9 mouse cellular contexts compared by ENCODE assay signal in the genomic region with DNA sequence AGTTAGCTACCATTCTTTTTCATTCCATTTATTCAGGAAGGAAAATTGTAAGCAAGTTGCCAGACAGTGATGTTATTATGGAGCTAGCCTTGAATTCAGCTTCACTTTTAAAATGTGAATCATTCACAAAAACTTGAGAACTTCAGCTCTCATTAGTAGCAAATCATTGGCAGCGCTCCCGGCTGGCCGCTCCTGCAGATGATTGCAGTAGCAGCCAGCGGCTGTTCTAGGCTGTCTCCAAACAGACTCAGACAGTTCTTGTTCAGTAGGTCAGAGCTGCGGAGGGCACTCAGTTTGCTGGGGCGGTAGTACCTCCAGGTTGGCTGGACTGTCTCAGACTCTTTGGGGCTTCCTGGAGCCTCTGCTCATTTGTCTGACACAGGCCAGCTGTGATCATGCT. TPM values are rescaled to one million over a fixed set of nuclear protein-coding genes. Genes with fewer than 3 reads are reported as not detected.
DNase-seq lines count a peak whose midpoint lies in the region; ATAC-seq and TF ChIP-seq lines count a peak whose summit lies in the region.
"Had no signal": no experiment of that assay in that cellular context is flagged by ENCODE, and none has a peak within 500 bp of the region (broad histone marks: within the 10 kb centered on the region; RNA-seq: fewer than 3 reads in every experiment).

No protein-coding gene starts in this region.

- 56% methylated on average over 6 of the region's 6 CpGs for WGBS in heart, embryonic 15.5 days
- WGBS in forebrain, embryonic 10.5 days, result 88% methylated on average over 6 of the region's 6 CpGs
- WGBS in intestine, postnatal 0 days, result 53% methylated on average over 6 of the region's 6 CpGs

- H3K27ac ChIP-seq in heart, embryonic 15.5 days, result 0 out of 2 replicates have a peak overlapping the region, but pooled peaks have one; percentile 35
- no peak overlapping the region for H3K27ac ChIP-seq in forebrain, embryonic 10.5 days
- H3K27ac ChIP-seq in intestine, postnatal 0 days (ENCODE audit: low read depth, low read length), result no peak overlapping the region
- H3K27ac ChIP-seq: neural tube, embryonic 13.5 days had no signal

- no peak for TF ChIP-seq CTCF in E14TG2a.4 (conservative IDR thresholded peaks at IDR 0.05; ENCODE audit: low read length)
- no peak for TF ChIP-seq CTCF in intestine, postnatal 0 days (IDR thresholded peaks at IDR 0.05; ENCODE audit: low read depth)

- peaks cover 86% of the 10 kb centered on the region for H3K4me1 ChIP-seq in E14TG2a.4 (replicated peaks; ENCODE audit: low read depth, low read length)
- peaks cover 49% of the 10 kb centered on the region for H3K4me1 ChIP-seq in heart, embryonic 15.5 days (replicated peaks)
- H3K4me1 ChIP-seq in forebrain, embryonic 10.5 days, result peaks cover 27% of the 10 kb centered on the region
- H3K4me1 ChIP-seq in intestine, postnatal 0 days (replicated peaks; ENCODE audit: control insufficient read depth, insufficient read depth, low read length), result 0 out of 2 replicates have a peak, but pooled peaks cover 3% of the 10 kb centered on the region

- H3K27me3 ChIP-seq in E14TG2a.4 (ENCODE audit: insufficient read depth, low read length), result no peaks in the 10 kb centered on the region
- no peaks in the 10 kb centered on the region for H3K27me3 ChIP-seq in heart, embryonic 15.5 days
- no peaks in the 10 kb centered on the region for H3K27me3 ChIP-seq in forebrain, embryonic 10.5 days (ENCODE audit: poor library complexity, severe bottlenecking)
- H3K27me3 ChIP-seq in intestine, postnatal 0 days (replicated peaks; ENCODE audit: control insufficient read depth, insufficient read depth, low read length), result no peaks in the 10 kb centered on the region
- H3K27me3 ChIP-seq: neural tube, embryonic 13.5 days had no signal

- no peak for ATAC-seq in heart, embryonic 15.5 days (replicated peaks; ENCODE audit: insufficient number of reproducible peaks, insufficient read depth, low FRiP score, low read depth)
- ATAC-seq in intestine, postnatal 0 days, result no peak

- H3K9ac ChIP-seq in heart, embryonic 15.5 days, result no peak overlapping the region
- no peak overlapping the region for H3K9ac ChIP-seq in intestine, postnatal 0 days (ENCODE audit: low read depth, low read length)
- H3K9ac ChIP-seq: neural tube, embryonic 13.5 days had no signal

- H3K9me3 ChIP-seq in E14TG2a.4 (ENCODE audit: low read length), result no peaks in the 10 kb centered on the region
- no peaks in the 10 kb centered on the region for H3K9me3 ChIP-seq in heart, embryonic 15.5 days (replicated peaks)
- no peaks in the 10 kb centered on the region for H3K9me3 ChIP-seq in forebrain, embryonic 10.5 days
- H3K9me3 ChIP-seq in intestine, postnatal 0 days (ENCODE audit: control insufficient read depth), result no peaks in the 10 kb centered on the region
- H3K9me3 ChIP-seq: neural tube, embryonic 13.5 days had no signal

- H3K4me2 ChIP-seq in heart, embryonic 15.5 days, result no peak overlapping the region
- H3K4me2 ChIP-seq in intestine, postnatal 0 days (replicated peaks; ENCODE audit: low read depth), result no peak overlapping the region
- H3K4me2 ChIP-seq: neural tube, embryonic 13.5 days had no signal

- peaks cover under 1% of the 10 kb centered on the region; the same call in 1 of the 2 replicates for H3K36me3 ChIP-seq in E14TG2a.4 (ENCODE audit: insufficient read depth, low read length)
- H3K36me3 ChIP-seq in heart, embryonic 15.5 days, result no peaks in the 10 kb centered on the region
- H3K36me3 ChIP-seq in forebrain, embryonic 10.5 days (replicated peaks), result no peaks in the 10 kb centered on the region
- no peaks in the 10 kb centered on the region for H3K36me3 ChIP-seq in intestine, postnatal 0 days (ENCODE audit: control insufficient read depth, insufficient read depth)
- H3K36me3 ChIP-seq: neural tube, embryonic 13.5 days had no signal

- H3K4me3 ChIP-seq in E14TG2a.4 (replicated peaks; ENCODE audit: low read length), result peak overlapping the region; percentile 24; the same call in 1 of the 2 replicates
- no peak overlapping the region for H3K4me3 ChIP-seq in heart, embryonic 15.5 days
- no peak overlapping the region for H3K4me3 ChIP-seq in forebrain, embryonic 10.5 days
- H3K4me3 ChIP-seq in intestine, postnatal 0 days (ENCODE audit: low read depth, low read length), result no peak overlapping the region
- H3K4me3 ChIP-seq: neural tube, embryonic 13.5 days had no signal

- peak; percentile 89 for DNase-seq in adrenal gland, postnatal 10 days
- DNase-seq in layer of hippocampus, postnatal 14 days (ENCODE audit: low spot score in 2 of 2), result peak; percentile 42 to 80
- DNase-seq in ovary, postnatal 36 days (ENCODE audit: low spot score), result peak; percentile 78
- no peak for DNase-seq in thymus, adult 18-20 months
- DNase-seq in forebrain, embryonic 10.5 days (ENCODE audit: extremely low spot score, low spot score), result no peak

RNA-seq across cellular contexts. Expression of a gene that starts 11.9 kb away (rescaled TPM):
- total RNA-seq in adrenal gland, postnatal 10 days (2021), result 10 to 100 TPM; 17.1 to 20.2 TPM
- 14.6 and 18.0 TPM in 2 replicates for polyA plus RNA-seq in heart, embryonic 15.5 days (2015; fragmentation: Nextera tagmentation; extraction: Ambion mirVana)
- total RNA-seq in layer of hippocampus, postnatal 14 days (2021), result 10 to 100 TPM; 15.6 to 17.0 TPM
- 9.2 and 9.6 TPM in 2 replicates for polyA plus RNA-seq in forebrain, embryonic 10.5 days (2016; fragmentation: Nextera tagmentation; extraction: Ambion mirVana)
- 12.0 and 12.5 TPM in 2 replicates for polyA plus RNA-seq in intestine, postnatal 0 days (2015; fragmentation: Nextera tagmentation; extraction: Ambion mirVana)

RNA-seq across cellular contexts. Expression of a gene that starts 12.5 kb away (rescaled TPM):
- total RNA-seq in adrenal gland, postnatal 10 days (2021), result 10 to 100 TPM; 15.5 to 24.2 TPM
- 19.7 and 22.5 TPM in 2 replicates for polyA plus RNA-seq in heart, embryonic 15.5 days (2015; fragmentation: Nextera tagmentation; extraction: Ambion mirVana)
- 10 to 100 TPM; 29.2 to 37.6 TPM for total RNA-seq in layer of hippocampus, postnatal 14 days (2021)
- 35.3 and 42.3 TPM in 2 replicates for polyA plus RNA-seq in forebrain, embryonic 10.5 days (2016; fragmentation: Nextera tagmentation; extraction: Ambion mirVana)
- polyA plus RNA-seq in intestine, postnatal 0 days (2015; fragmentation: Nextera tagmentation; extraction: Ambion mirVana), result 9.6 and 14.1 TPM in 2 replicates

RNA-seq across cellular contexts. Expression of a gene that starts 42.3 kb away (rescaled TPM):
- total RNA-seq in adrenal gland, postnatal 10 days (2021), result 1 to 10 TPM; 2.2 to 5.9 TPM
- polyA plus RNA-seq in heart, embryonic 15.5 days (2015; fragmentation: Nextera tagmentation; extraction: Ambion mirVana), result 0.25 TPM in 1 of 2 replicates, not detected in the other
- under 1 TPM; 0.30 to 0.45 TPM for total RNA-seq in layer of hippocampus, postnatal 14 days (2021)
- polyA plus RNA-seq in forebrain, embryonic 10.5 days (2016; fragmentation: Nextera tagmentation; extraction: Ambion mirVana), result 0.42 TPM in 1 of 2 replicates, not detected in the other
- polyA plus RNA-seq in intestine, postnatal 0 days (2015; fragmentation: Nextera tagmentation; extraction: Ambion mirVana), result 0.42 TPM in 1 of 2 replicates, not detected in the other

RNA-seq across cellular contexts. Expression of a gene that starts 51.9 kb away (rescaled TPM):
- total RNA-seq in adrenal gland, postnatal 10 days (2021), result 10 to 100 TPM; 24.6 to 39.9 TPM
- 0.44 and 0.80 TPM in 2 replicates for polyA plus RNA-seq in heart, embryonic 15.5 days (2015; fragmentation: Nextera tagmentation; extraction: Ambion mirVana)
- total RNA-seq in layer of hippocampus, postnatal 14 days (2021), result 1 to 10 TPM; 7.3 to 9.8 TPM
- polyA plus RNA-seq in forebrain, embryonic 10.5 days (2016; fragmentation: Nextera tagmentation; extraction: Ambion mirVana), result 0.95 and 1.3 TPM in 2 replicates
- 16.2 and 17.6 TPM in 2 replicates for polyA plus RNA-seq in intestine, postnatal 0 days (2015; fragmentation: Nextera tagmentation; extraction: Ambion mirVana)

RNA-seq across cellular contexts. Expression of a gene that starts 58.6 kb away (rescaled TPM):
- total RNA-seq in adrenal gland, postnatal 10 days (2021), result 1 to 10 TPM in 1 of 2 experiments, under 1 TPM in 1; 0.75 to 1.3 TPM
- not detected in 2 replicates for polyA plus RNA-seq in heart, embryonic 15.5 days (2015; fragmentation: Nextera tagmentation; extraction: Ambion mirVana)
- 1 to 10 TPM; 1.3 to 1.5 TPM for total RNA-seq in layer of hippocampus, postnatal 14 days (2021)
- not detected in 2 replicates for polyA plus RNA-seq in forebrain, embryonic 10.5 days (2016; fragmentation: Nextera tagmentation; extraction: Ambion mirVana)
- polyA plus RNA-seq in intestine, postnatal 0 days (2015; fragmentation: Nextera tagmentation; extraction: Ambion mirVana), result 0.08 TPM in 1 of 2 replicates, not detected in the other
- polyA plus RNA-seq: neural tube, embryonic 13.5 days had no signal

Comparison
In these comparisons a context has a peak if more than half of its experiments do, and no peak if none do; other contexts are left out.
1. DNase-seq: peak in adrenal gland, postnatal 10 days (single experiment), layer of hippocampus, postnatal 14 days (2 of 2) and ovary, postnatal 36 days (single experiment); none in thymus, adult 18-20 months (0 of 2) and forebrain, embryonic 10.5 days (single experiment).